Mouse (Mus musculus): Measurements from ENCODE around the gene Pkn2. TPM values are rescaled to one million over a fixed set of nuclear protein-coding genes. Genes with fewer than 3 reads are reported as not detected.

Gene Pkn2
- 26.4 and 27.2 TPM in 2 replicates for polyA plus RNA-seq (2014; fragmentation: Nextera tagmentation; extraction: Ambion mirVana)

GRCm38 (mm10) chr3:142881872-142882623 is at the start of gene Pkn2:
Pkn2 (minus strand) TSS chr3:142882004.
- peak within 1 kb of the TSS; percentile 94 for H3K27ac ChIP-seq (ENCODE audit: low read depth, low read length)
- H3K9me3 ChIP-seq (replicated peaks; ENCODE audit: control insufficient read depth, low read length) = no peaks in the 10 kb centered on the region
- no peaks in the 10 kb centered on the region for H3K36me3 ChIP-seq (ENCODE audit: control insufficient read depth, insufficient read depth, low read length)
- peak within 1 kb of the TSS; percentile 100 for H3K4me3 ChIP-seq (ENCODE audit: low read depth, low read length)
- H3K9ac ChIP-seq (ENCODE audit: low read length) = peak within 1 kb of the TSS; percentile 92
- peak; percentile 99 for ATAC-seq
- no peaks in the 10 kb centered on the region for H3K27me3 ChIP-seq (replicated peaks; ENCODE audit: control insufficient read depth, insufficient read depth, low read length)
- DNase-seq (ENCODE audit: low spot score) = peak; percentile 98
- peaks cover 4% of the 10 kb centered on the region; the same call in 1 of the 2 replicates for H3K4me1 ChIP-seq (ENCODE audit: control insufficient read depth, insufficient read depth, low read length)
- peak within 1 kb of the TSS; percentile 64 for H3K4me2 ChIP-seq (ENCODE audit: low read length)
- under 1% methylated on average over 74 of the region's 84 CpGs for WGBS

GRCm38 (mm10) chr3:142929906-142930305 is 48.1 kb upstream of the Pkn2 start:
- no peak for ATAC-seq
- Histone ChIP-seq H3K4me3 (ENCODE audit: low read depth, low read length) (no peak overlapping the region), H3K27me3 (replicated peaks; ENCODE audit: control insufficient read depth, insufficient read depth, low read length) (no peaks in the 10 kb centered on the region), H3K4me2 (ENCODE audit: low read length) (no peak overlapping the region), H3K4me1 (ENCODE audit: control insufficient read depth, insufficient read depth, low read length) (no peaks in the 10 kb centered on the region), H3K9me3 (replicated peaks; ENCODE audit: control insufficient read depth, low read length) (no peaks in the 10 kb centered on the region), H3K27ac (ENCODE audit: low read depth, low read length) (no peak overlapping the region), H3K36me3 (ENCODE audit: control insufficient read depth, insufficient read depth, low read length) (no peaks in the 10 kb centered on the region), H3K9ac (ENCODE audit: low read length) (no peak overlapping the region)
- no peak for DNase-seq (ENCODE audit: low spot score)
- 85% methylated on average over 2 of the region's 2 CpGs for WGBS

GRCm38 (mm10) chr3:142927311-142927710 is 45.5 kb upstream of the Pkn2 start:
- Histone ChIP-seq H3K4me3 (ENCODE audit: low read depth, low read length) (no peak overlapping the region), H3K36me3 (ENCODE audit: control insufficient read depth, insufficient read depth, low read length) (no peaks in the 10 kb centered on the region), H3K27ac (ENCODE audit: low read depth, low read length) (no peak overlapping the region), H3K9me3 (replicated peaks; ENCODE audit: control insufficient read depth, low read length) (no peaks in the 10 kb centered on the region), H3K9ac (ENCODE audit: low read length) (no peak overlapping the region), H3K4me1 (ENCODE audit: control insufficient read depth, insufficient read depth, low read length) (no peaks in the 10 kb centered on the region), H3K27me3 (replicated peaks; ENCODE audit: control insufficient read depth, insufficient read depth, low read length) (no peaks in the 10 kb centered on the region), H3K4me2 (ENCODE audit: low read length) (no peak overlapping the region)
- WGBS = 83% methylated on average over 3 of the region's 3 CpGs
- DNase-seq (ENCODE audit: low spot score) (no peak), ATAC-seq (no peak)

- H3K4me2 ChIP-seq (ENCODE audit: low read length) = no peak overlapping the region
- 84% methylated on average over 2 of the region's 2 CpGs for WGBS
- H3K27me3 ChIP-seq (replicated peaks; ENCODE audit: control insufficient read depth, insufficient read depth, low read length) = no peaks in the 10 kb centered on the region
- no peaks in the 10 kb centered on the region for H3K36me3 ChIP-seq (ENCODE audit: control insufficient read depth, insufficient read depth, low read length)
- no peaks in the 10 kb centered on the region for H3K9me3 ChIP-seq (replicated peaks; ENCODE audit: control insufficient read depth, low read length)
- H3K4me3 ChIP-seq (ENCODE audit: low read depth, low read length) = no peak overlapping the region
- no peak for ATAC-seq
- peak; percentile 12 for DNase-seq (ENCODE audit: low spot score)
- no peak overlapping the region for H3K27ac ChIP-seq (ENCODE audit: low read depth, low read length)
- H3K4me1 ChIP-seq (ENCODE audit: control insufficient read depth, insufficient read depth, low read length) = no peaks in the 10 kb centered on the region
- no peak overlapping the region for H3K9ac ChIP-seq (ENCODE audit: low read length)
Measured at GRCm38 (mm10) chr3:142924831-142925348, 43.1 kb upstream of the Pkn2 start.

GRCm38 (mm10) chr3:142919070-142919469 is 37.3 kb upstream of the Pkn2 start:
- Histone ChIP-seq H3K27me3 (replicated peaks; ENCODE audit: control insufficient read depth, insufficient read depth, low read length) (no peaks in the 10 kb centered on the region), H3K4me3 (ENCODE audit: low read depth, low read length) (no peak overlapping the region), H3K9me3 (replicated peaks; ENCODE audit: control insufficient read depth, low read length) (no peaks in the 10 kb centered on the region), H3K4me1 (ENCODE audit: control insufficient read depth, insufficient read depth, low read length) (no peaks in the 10 kb centered on the region), H3K9ac (ENCODE audit: low read length) (no peak overlapping the region), H3K4me2 (ENCODE audit: low read length) (no peak overlapping the region), H3K27ac (ENCODE audit: low read depth, low read length) (no peak overlapping the region), H3K36me3 (ENCODE audit: control insufficient read depth, insufficient read depth, low read length) (no peaks in the 10 kb centered on the region)
- no peak for ATAC-seq
- WGBS = 68% methylated on average over 3 of the region's 3 CpGs
- no peak for DNase-seq (ENCODE audit: low spot score)

- Histone ChIP-seq H3K27ac (ENCODE audit: low read depth, low read length) (no peak overlapping the region), H3K36me3 (ENCODE audit: control insufficient read depth, insufficient read depth, low read length) (no peaks in the 10 kb centered on the region), H3K4me2 (ENCODE audit: low read length) (no peak overlapping the region), H3K27me3 (replicated peaks; ENCODE audit: control insufficient read depth, insufficient read depth, low read length) (no peaks in the 10 kb centered on the region), H3K9ac (ENCODE audit: low read length) (no peak overlapping the region), H3K4me3 (ENCODE audit: low read depth, low read length) (no peak overlapping the region), H3K4me1 (ENCODE audit: control insufficient read depth, insufficient read depth, low read length) (no peaks in the 10 kb centered on the region), H3K9me3 (replicated peaks; ENCODE audit: control insufficient read depth, low read length) (no peaks in the 10 kb centered on the region)
- DNase-seq (ENCODE audit: low spot score) = no peak
- no peak for ATAC-seq
- WGBS = 82% methylated on average over 4 of the region's 4 CpGs
Measured at GRCm38 (mm10) chr3:142917760-142918439, 36.1 kb upstream of the Pkn2 start.

- no peak overlapping the region for H3K27ac ChIP-seq (ENCODE audit: low read depth, low read length)
- no peak for DNase-seq (ENCODE audit: low spot score)
- H3K9me3 ChIP-seq (replicated peaks; ENCODE audit: control insufficient read depth, low read length) = no peaks in the 10 kb centered on the region
- no peak overlapping the region for H3K4me3 ChIP-seq (ENCODE audit: low read depth, low read length)
- ATAC-seq = no peak
- H3K9ac ChIP-seq (ENCODE audit: low read length) = no peak overlapping the region
- H3K4me1 ChIP-seq (ENCODE audit: control insufficient read depth, insufficient read depth, low read length) = no peaks in the 10 kb centered on the region
- 92% methylated on average over 4 of the region's 4 CpGs for WGBS
- H3K27me3 ChIP-seq (replicated peaks; ENCODE audit: control insufficient read depth, insufficient read depth, low read length) = no peaks in the 10 kb centered on the region
- H3K36me3 ChIP-seq (ENCODE audit: control insufficient read depth, insufficient read depth, low read length) = no peaks in the 10 kb centered on the region
- no peak overlapping the region for H3K4me2 ChIP-seq (ENCODE audit: low read length)
Measured at GRCm38 (mm10) chr3:142917171-142917570, 35.4 kb upstream of the Pkn2 start.

GRCm38 (mm10) chr3:142913295-142913694 is 31.5 kb upstream of the Pkn2 start:
- Histone ChIP-seq H3K9me3 (replicated peaks; ENCODE audit: control insufficient read depth, low read length) (no peaks in the 10 kb centered on the region), H3K27me3 (replicated peaks; ENCODE audit: control insufficient read depth, insufficient read depth, low read length) (no peaks in the 10 kb centered on the region), H3K9ac (ENCODE audit: low read length) (no peak overlapping the region), H3K4me1 (ENCODE audit: control insufficient read depth, insufficient read depth, low read length) (no peaks in the 10 kb centered on the region), H3K4me2 (ENCODE audit: low read length) (no peak overlapping the region), H3K36me3 (ENCODE audit: control insufficient read depth, insufficient read depth, low read length) (no peaks in the 10 kb centered on the region), H3K4me3 (ENCODE audit: low read depth, low read length) (no peak overlapping the region), H3K27ac (ENCODE audit: low read depth, low read length) (no peak overlapping the region)
- no peak for ATAC-seq
- no peak for DNase-seq (ENCODE audit: low spot score)
- 75% methylated on average over 1 of the region's 1 CpGs for WGBS

GRCm38 (mm10) chr3:142899683-142900082 is 17.9 kb upstream of the Pkn2 start:
- Histone ChIP-seq H3K36me3 (ENCODE audit: control insufficient read depth, insufficient read depth, low read length) (no peaks in the 10 kb centered on the region), H3K27me3 (replicated peaks; ENCODE audit: control insufficient read depth, insufficient read depth, low read length) (no peaks in the 10 kb centered on the region), H3K4me1 (ENCODE audit: control insufficient read depth, insufficient read depth, low read length) (no peaks in the 10 kb centered on the region), H3K27ac (ENCODE audit: low read depth, low read length) (no peak overlapping the region), H3K4me2 (ENCODE audit: low read length) (no peak overlapping the region), H3K4me3 (ENCODE audit: low read depth, low read length) (no peak overlapping the region), H3K9me3 (replicated peaks; ENCODE audit: control insufficient read depth, low read length) (no peaks in the 10 kb centered on the region), H3K9ac (ENCODE audit: low read length) (no peak overlapping the region)
- ATAC-seq (no peak), DNase-seq (ENCODE audit: low spot score) (no peak)
- 89% methylated on average over 2 of the region's 2 CpGs for WGBS

All from forebrain, embryonic 14.5 days (tissue).